Mouse (Mus musculus) urinary bladder, adult 18-20 months (tissue): ENCODE results near the gene 1600014C23Rik.

ENCODE experiments used
- DNase-seq, 2 experiments: peaks; one replicate each; pipeline ENCODE4 v3.0.0; 2022; ENCODE audit warnings: low spot score in 2 of 2, mixed read lengths in 2 of 2

Gene 1600014C23Rik

GRCm38 (mm10) chr17:45726249-45726648 is 7.4 kb downstream of the 1600014C23Rik start:
- DNase-seq: peak; percentile 55 to 66

GRCm38 (mm10) chr17:45724574-45724921 is 9.1 kb downstream of the 1600014C23Rik start:
- no peak for DNase-seq

GRCm38 (mm10) chr17:45723732-45724573 is 9.7 kb downstream of the 1600014C23Rik start:
- DNase-seq: peak; percentile 65 to 78

GRCm38 (mm10) chr17:45718323-45718722 is 15.3 kb downstream of the 1600014C23Rik start:
- peak in 1 of 2 experiments; percentile 64 for DNase-seq

GRCm38 (mm10) chr17:45711525-45711924 is 22.1 kb downstream of the 1600014C23Rik start:
- DNase-seq: no peak

GRCm38 (mm10) chr17:45710407-45710806 is 23.2 kb downstream of the 1600014C23Rik start:
- DNase-seq: no peak

- DNase-seq: no peak
Observed at GRCm38 (mm10) chr17:45709829-45710228, 23.8 kb downstream of the 1600014C23Rik start.

- no peak for DNase-seq
Observed at GRCm38 (mm10) chr17:45708179-45708578, 25.5 kb downstream of the 1600014C23Rik start.

- DNase-seq: no peak
Observed at GRCm38 (mm10) chr17:45707376-45707775, 26.3 kb downstream of the 1600014C23Rik start.

GRCm38 (mm10) chr17:45706796-45707195 is 26.8 kb downstream of the 1600014C23Rik start:
- no peak for DNase-seq

- no peak for DNase-seq
Observed at GRCm38 (mm10) chr17:45703187-45703586, 30.5 kb downstream of the 1600014C23Rik start.

- DNase-seq: peak in 1 of 2 experiments; percentile 46
Observed at GRCm38 (mm10) chr17:45702254-45702653, 31.4 kb downstream of the 1600014C23Rik start.

- no peak for DNase-seq
Observed at GRCm38 (mm10) chr17:45701236-45701591, 32.4 kb downstream of the 1600014C23Rik start.

- DNase-seq: no peak
Observed at GRCm38 (mm10) chr17:45700496-45701235, 33.0 kb downstream of the 1600014C23Rik start.

GRCm38 (mm10) chr17:45699039-45699740 is 34.5 kb downstream of the 1600014C23Rik start:
- no peak for DNase-seq

GRCm38 (mm10) chr17:45698368-45698767 is 35.3 kb downstream of the 1600014C23Rik start:
- DNase-seq: no peak

GRCm38 (mm10) chr17:45696981-45697380 is 36.7 kb downstream of the 1600014C23Rik start:
- no peak for DNase-seq

GRCm38 (mm10) chr17:45695227-45696120 is 38.2 kb downstream of the 1600014C23Rik start:
- no peak for DNase-seq

GRCm38 (mm10) chr17:45693812-45694565 is 39.7 kb downstream of the 1600014C23Rik start:
- DNase-seq: no peak

- no peak for DNase-seq
Observed at GRCm38 (mm10) chr17:45692159-45692558, 41.5 kb downstream of the 1600014C23Rik start.
